Mouse (Mus musculus): ENCODE results near the gene Gm49322.

DNA sequence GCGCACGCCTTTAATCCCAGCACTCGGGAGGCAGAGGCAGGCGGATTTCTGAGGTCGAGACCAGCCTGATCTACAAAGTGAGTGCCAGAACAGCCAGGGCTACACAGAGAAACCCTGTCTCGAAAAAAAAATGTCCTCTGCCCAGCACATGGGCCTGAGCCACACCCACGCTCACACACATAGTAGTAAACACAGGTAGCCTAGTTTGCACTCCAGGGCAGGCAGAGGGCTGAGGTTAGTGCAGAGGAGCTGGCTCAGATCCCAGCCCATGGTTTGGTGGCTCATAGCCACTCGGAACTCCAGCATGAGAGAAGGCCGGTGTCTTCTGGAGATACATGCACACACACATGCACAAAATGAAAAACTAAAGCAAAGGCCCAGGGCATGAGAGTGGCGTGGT, 41.1 kb downstream of the Gm49322 start:
- TF ChIP-seq POLR2A (IDR thresholded peaks at IDR 0.05; ENCODE audit: low read depth, low read length) (no peak), CTCF (IDR thresholded peaks at IDR 0.05; ENCODE audit: extremely low read depth, insufficient read length, insufficient replicate concordance, low read depth, low read length) (no peak)

Measured in small intestine, adult 2 months (tissue).